Mouse (Mus musculus): Measurements from ENCODE around the gene Mthfd1l.

Gene Mthfd1l

GRCm38 (mm10) chr10:4151862-4152776, 179.2 kb downstream of the Mthfd1l start:
- CTCF ChIA-PET: no interaction called here

GRCm38 (mm10) chr10:4153031-4153430, 180.1 kb downstream of the Mthfd1l start:
- CTCF ChIA-PET: interaction anchor here (0.5 to 0.6 kb wide), 2 partner anchors 114 to 128 kb away, joined by 3 to 4 read pairs; no protein-coding TSS in a partner anchor

GRCm38 (mm10) chr10:4154035-4154434, 181.1 kb downstream of the Mthfd1l start:
- CTCF ChIA-PET: no interaction called here

- CTCF ChIA-PET: no interaction called here
Measured at GRCm38 (mm10) chr10:4155521-4155920, 182.6 kb downstream of the Mthfd1l start.

GRCm38 (mm10) chr10:4158533-4158932, 185.6 kb downstream of the Mthfd1l start:
- CTCF ChIA-PET: no interaction called here

GRCm38 (mm10) chr10:4159541-4160090, 186.7 kb downstream of the Mthfd1l start:
- CTCF ChIA-PET: no interaction called here

GRCm38 (mm10) chr10:4160242-4160785, 187.4 kb downstream of the Mthfd1l start:
- CTCF ChIA-PET: no interaction called here

GRCm38 (mm10) chr10:4162049-4162448, 189.1 kb downstream of the Mthfd1l start:
- CTCF ChIA-PET: no interaction called here

- CTCF ChIA-PET: no interaction called here
Measured at GRCm38 (mm10) chr10:4162976-4163375, 190.1 kb downstream of the Mthfd1l start.

GRCm38 (mm10) chr10:4164681-4165080, 191.8 kb downstream of the Mthfd1l start:
- CTCF ChIA-PET: no interaction called here

GRCm38 (mm10) chr10:4168222-4168798, 195.4 kb downstream of the Mthfd1l start:
- CTCF ChIA-PET: no interaction called here

- CTCF ChIA-PET: no interaction called here
Measured at GRCm38 (mm10) chr10:4174229-4174628, 201.3 kb downstream of the Mthfd1l start.

- CTCF ChIA-PET: no interaction called here
Measured at GRCm38 (mm10) chr10:4174717-4175116, 201.8 kb downstream of the Mthfd1l start.

GRCm38 (mm10) chr10:4177285-4177684, 204.4 kb downstream of the Mthfd1l start:
- CTCF ChIA-PET: interaction anchor here (0.8 kb wide), 1 partner anchor 37 kb away, joined by 3 read pairs; no protein-coding TSS in a partner anchor

- CTCF ChIA-PET: no interaction called here
Measured at GRCm38 (mm10) chr10:4179049-4179790, 206.3 kb downstream of the Mthfd1l start.

GRCm38 (mm10) chr10:4181953-4182352, 209.0 kb downstream of the Mthfd1l start:
- CTCF ChIA-PET: no interaction called here

- CTCF ChIA-PET: no interaction called here
Measured at GRCm38 (mm10) chr10:4182406-4182805, 209.5 kb downstream of the Mthfd1l start.

- CTCF ChIA-PET: no interaction called here
Measured at GRCm38 (mm10) chr10:4188614-4189402, 215.9 kb downstream of the Mthfd1l start.

- CTCF ChIA-PET: no interaction called here
Measured at GRCm38 (mm10) chr10:4189422-4189821, 216.5 kb downstream of the Mthfd1l start.

GRCm38 (mm10) chr10:4198978-4199377, 226.1 kb downstream of the Mthfd1l start:
- CTCF ChIA-PET: no interaction called here

- CTCF ChIA-PET: no interaction called here
Measured at GRCm38 (mm10) chr10:4199926-4200325, 227.0 kb downstream of the Mthfd1l start.
